Mouse (Mus musculus) stomach, postnatal 0 days (tissue): ENCODE measurements at regions not wholly inside any gene's neighbourhood (a gene's known extent, or its start where the extent isn't known, plus 50 kb on each side); places are given as distances from the start of the nearest gene placed in this dataset.

Experiments
- ATAC-seq: fragments of 200-750 bp; cut with Nextera tagmentation; 2 replicates; pipeline ENCODE4 v1.8.0; 2017; ENCODE audit not compliant: low FRiP score, low TSS enrichment
- DNase-seq: peaks from one replicate; pipeline ENCODE4 v3.0.0-alpha.2; 2016; ENCODE audit warnings: low spot score
- H3K27ac ChIP-seq: fragments of 300-500 bp; sonication (generic); replicated peaks from 2 replicates; pipeline ENCODE4 v1.5.1; 2014; ENCODE audit warnings: mild to moderate bottlenecking, control low read depth
- H3K27me3 ChIP-seq: fragments of 300-500 bp; sonication (generic); 2 replicates; pipeline ENCODE4 v1.6.1; 2014; ENCODE audit warnings: low read length; ENCODE audit not compliant: control insufficient read depth, insufficient read depth
- H3K36me3 ChIP-seq: fragments of 300-500 bp; sonication (generic); 2 replicates; pipeline ENCODE4 v1.6.1; 2014; ENCODE audit warnings: low read length, mixed read lengths; ENCODE audit not compliant: control insufficient read depth, insufficient read depth
- H3K4me1 ChIP-seq: fragments of 300-500 bp; sonication (generic); replicated peaks from 2 replicates; pipeline ENCODE4 v1.6.1; 2014; ENCODE audit warnings: antibody characterized with exemption; ENCODE audit not compliant: control insufficient read depth, insufficient read depth
- H3K4me2 ChIP-seq: fragments of 300-500 bp; sonication (generic); replicated peaks from 2 replicates; pipeline ENCODE4 v1.6.1; 2014; ENCODE audit warnings: low read depth, mild to moderate bottlenecking, control low read depth, moderate library complexity
- H3K4me3 ChIP-seq: fragments of 300-500 bp; sonication (generic); 2 replicates; pipeline ENCODE4 v1.5.1; 2014; ENCODE audit warnings: low read depth, low read length, control low read depth
- H3K9ac ChIP-seq: fragments of 300-500 bp; sonication (generic); 2 replicates; pipeline ENCODE4 v1.6.1; 2014; ENCODE audit warnings: mild to moderate bottlenecking, low read length, control low read depth, mixed read lengths
- H3K9me3 ChIP-seq: fragments of 300-500 bp; sonication (generic); 2 replicates; pipeline ENCODE4 v1.6.1; 2016; ENCODE audit warnings: low read length; ENCODE audit not compliant: control insufficient read depth
- CTCF ChIP-seq: IDR thresholded peaks from 2 replicates; pipeline ENCODE4 v1.5.1; 2016; ENCODE audit warnings: antibody characterized with exemption, low read depth, mild to moderate bottlenecking, moderate library complexity
- EP300 ChIP-seq: optimal IDR thresholded peaks from 2 replicates; pipeline ENCODE3; 2016; ENCODE audit warnings: antibody characterized with exemption
- WGBS: fragments of 180-500 bp; shearing (Covaris S2); extraction: QIAGEN DNeasy Blood & Tissue Kit; methylation state at CpG from one replicate; pipeline ENCODE4 v1.1.7; 2014; 5-methylcytosine and 5-hydroxymethylcytosine counted together

DNA sequence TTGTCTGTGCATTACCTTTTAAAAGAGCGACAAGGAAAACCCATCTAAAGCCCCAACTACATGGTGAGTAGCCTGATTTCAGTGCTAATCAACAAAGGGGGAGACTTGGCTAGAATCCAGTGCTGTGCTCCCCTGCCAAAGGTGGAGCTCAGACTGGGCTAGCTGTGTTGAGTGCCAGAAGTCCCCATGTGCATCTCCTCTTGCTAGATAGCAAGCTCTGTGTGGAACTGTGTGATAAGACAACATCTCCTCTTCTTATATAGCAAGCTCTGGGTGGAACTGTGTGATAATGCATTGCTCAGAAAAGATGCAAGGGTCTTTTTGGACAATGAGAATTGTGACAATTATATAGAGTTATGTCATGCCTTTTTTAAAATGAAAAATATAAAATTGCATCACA lies 741.4 kb downstream of the Adam6a start:
- ATAC-seq (no peak), DNase-seq (no peak)
- Histone ChIP-seq H3K9me3 (no peaks in the 10 kb centered on the region), H3K36me3 (no peaks in the 10 kb centered on the region), H3K4me3 (no peak overlapping the region), H3K27me3 (no peaks in the 10 kb centered on the region), H3K9ac (no peak overlapping the region), H3K27ac (no peak overlapping the region), H3K4me1 (no peaks in the 10 kb centered on the region), H3K4me2 (no peak overlapping the region)
- WGBS = 89% methylated on average over 1 of the region's 1 CpGs
- TF ChIP-seq EP300 (no peak), CTCF (no peak)

DNA sequence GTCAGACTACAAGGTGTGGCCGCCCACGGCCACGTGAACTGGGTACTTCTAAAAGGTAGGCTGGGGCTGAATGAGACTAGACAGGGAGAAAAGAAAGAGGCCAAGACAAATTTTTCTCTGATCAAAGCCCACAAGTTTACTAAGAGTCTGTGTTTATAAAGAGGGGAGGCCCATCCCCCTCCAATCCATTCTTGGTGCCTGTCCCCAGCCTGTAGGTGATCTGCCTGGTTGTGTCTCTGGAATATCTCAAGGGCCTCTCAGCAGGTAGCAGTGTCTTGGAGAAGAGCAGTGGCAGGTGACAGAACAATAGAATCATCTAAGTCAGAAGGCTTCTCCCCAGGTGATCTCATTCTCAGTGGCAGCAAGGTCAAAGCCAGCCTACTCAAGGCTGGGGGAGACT lies 743.3 kb downstream of the Adam6a start:
- Histone ChIP-seq H3K4me2 (no peak overlapping the region), H3K4me1 (no peaks in the 10 kb centered on the region), H3K27ac (no peak overlapping the region), H3K27me3 (no peaks in the 10 kb centered on the region), H3K4me3 (no peak overlapping the region), H3K9me3 (no peaks in the 10 kb centered on the region), H3K36me3 (no peaks in the 10 kb centered on the region), H3K9ac (no peak overlapping the region)
- no peak for TF ChIP-seq CTCF
- no peak for TF ChIP-seq EP300
- WGBS = 87% methylated on average over 3 of the region's 3 CpGs
- DNase-seq (no peak), ATAC-seq (no peak)

DNA sequence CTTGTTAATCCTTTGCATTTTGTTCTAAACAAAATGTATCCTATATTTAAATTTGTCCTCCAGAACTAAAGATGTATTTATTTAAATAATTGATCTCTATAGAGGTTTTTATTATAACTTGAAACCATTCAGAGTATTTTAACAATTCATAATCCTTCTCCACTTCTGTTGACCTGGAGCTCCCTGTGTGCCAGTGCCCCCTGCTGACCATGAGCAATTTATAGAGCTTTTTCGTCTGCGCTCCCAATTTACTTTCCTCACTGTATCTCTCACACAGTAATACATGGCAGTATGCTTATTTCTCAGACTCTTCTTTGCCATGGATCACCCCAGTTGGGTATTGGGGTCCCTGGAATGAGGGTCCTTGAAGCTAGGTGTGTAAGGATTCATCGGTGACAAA lies 747.4 kb downstream of the Adam6a start:
- H3K9me3 ChIP-seq = no peaks in the 10 kb centered on the region
- WGBS = 87% methylated on average over 3 of the region's 3 CpGs
- H3K27me3 ChIP-seq = no peaks in the 10 kb centered on the region
- no peaks in the 10 kb centered on the region for H3K4me1 ChIP-seq
- DNase-seq (no peak), ATAC-seq (no peak)
- TF ChIP-seq CTCF (no peak), EP300 (no peak)
- H3K4me3 ChIP-seq = no peak overlapping the region
- H3K4me2 ChIP-seq = no peak overlapping the region
- no peak overlapping the region for H3K9ac ChIP-seq
- H3K27ac ChIP-seq = no peak overlapping the region
- no peaks in the 10 kb centered on the region for H3K36me3 ChIP-seq

DNA sequence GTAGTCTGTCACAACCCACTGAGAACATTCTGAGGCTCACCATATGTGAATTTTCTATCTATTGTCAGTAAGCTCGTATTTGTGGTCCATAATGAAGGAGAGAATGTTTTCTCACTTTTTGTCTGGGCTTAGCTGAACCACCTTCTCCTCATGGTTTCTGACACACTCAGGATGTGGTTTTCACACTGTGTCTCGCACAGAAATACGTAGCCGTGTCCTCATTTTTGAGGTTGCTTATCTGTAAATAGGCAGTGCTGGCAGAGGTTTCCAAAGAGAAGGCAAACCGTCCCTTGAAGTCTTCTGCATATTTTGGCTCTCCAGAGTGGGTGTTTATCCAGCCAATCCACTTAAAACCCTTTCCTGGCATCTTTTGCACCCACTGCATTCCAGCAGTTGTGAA lies 756.1 kb downstream of the Adam6a start:
- no peaks in the 10 kb centered on the region for H3K4me1 ChIP-seq
- no peak for ATAC-seq
- H3K36me3 ChIP-seq = no peaks in the 10 kb centered on the region
- TF ChIP-seq CTCF = no peak
- no peak for TF ChIP-seq EP300
- 0 out of 2 replicates have a peak, but pooled peaks cover 5% of the 10 kb centered on the region for H3K9me3 ChIP-seq
- no peak for DNase-seq
- no peaks in the 10 kb centered on the region for H3K27me3 ChIP-seq
- H3K9ac ChIP-seq = no peak overlapping the region
- H3K4me3 ChIP-seq = no peak overlapping the region
- H3K27ac ChIP-seq = no peak overlapping the region
- WGBS = 78% methylated on average over 5 of the region's 5 CpGs
- H3K4me2 ChIP-seq = no peak overlapping the region

DNA sequence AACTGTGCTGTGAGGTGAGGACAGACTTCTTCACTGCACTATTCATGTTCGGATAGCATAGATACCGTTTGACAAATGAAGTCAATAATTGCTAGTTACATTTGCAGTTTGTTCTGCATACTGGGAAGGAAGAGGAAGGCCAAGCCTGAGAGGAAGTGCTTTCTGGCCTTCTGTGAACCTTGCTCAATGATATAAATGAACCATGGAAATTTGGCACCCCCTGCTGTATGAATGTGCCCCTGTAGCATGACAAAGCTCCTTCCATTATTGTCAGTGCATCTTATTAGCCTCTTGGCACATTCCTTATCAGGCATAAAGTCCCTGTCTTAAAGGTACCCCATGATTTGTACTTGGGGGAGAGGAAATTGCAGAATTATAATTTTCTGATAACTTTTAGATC lies 758.0 kb downstream of the Adam6a start:
- DNase-seq = no peak
- WGBS = 87% methylated on average over 2 of the region's 2 CpGs
- 0 out of 2 replicates have a peak, but pooled peaks cover 5% of the 10 kb centered on the region for H3K9me3 ChIP-seq

DNA sequence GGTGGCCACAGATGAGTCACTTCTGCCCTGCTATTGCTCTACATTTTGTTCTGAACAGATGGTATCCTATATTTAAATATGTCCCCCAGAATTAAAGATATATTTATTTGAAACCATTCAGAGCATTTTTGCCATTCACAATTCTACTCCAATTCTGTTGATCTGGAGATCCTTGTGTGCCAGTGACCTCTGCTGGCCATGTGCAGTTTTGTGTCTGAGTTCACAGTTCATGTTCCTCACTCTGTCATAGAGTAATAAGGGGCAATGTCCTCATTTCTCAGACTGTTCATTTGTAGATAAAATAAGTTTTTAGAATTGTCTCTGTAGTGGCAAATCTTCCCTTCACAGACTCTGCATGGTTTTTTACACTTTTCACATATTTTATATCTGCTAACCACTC lies 788.8 kb downstream of the Adam6a start:
- no peaks in the 10 kb centered on the region for H3K4me1 ChIP-seq
- H3K27ac ChIP-seq = no peak overlapping the region
- TF ChIP-seq CTCF = no peak
- no peak for TF ChIP-seq EP300
- H3K9me3 ChIP-seq = no peaks in the 10 kb centered on the region
- no peaks in the 10 kb centered on the region for H3K27me3 ChIP-seq
- H3K36me3 ChIP-seq = no peaks in the 10 kb centered on the region
- DNase-seq (no peak), ATAC-seq (no peak)
- H3K4me3 ChIP-seq = no peak overlapping the region
- H3K4me2 ChIP-seq = no peak overlapping the region
- H3K9ac ChIP-seq = no peak overlapping the region

More for the DNA sequence above, 758.0 kb downstream of the Adam6a start:
- Histone ChIP-seq H3K4me1 (no peaks in the 10 kb centered on the region), H3K4me3 (no peak overlapping the region), H3K27me3 (no peaks in the 10 kb centered on the region), H3K27ac (no peak overlapping the region), H3K36me3 (no peaks in the 10 kb centered on the region), H3K4me2 (no peak overlapping the region), H3K9ac (no peak overlapping the region)
- TF ChIP-seq CTCF (no peak), EP300 (no peak)
- no peak for ATAC-seq
